Mouse (Mus musculus) forebrain, embryonic 10.5 days (tissue): ENCODE measurements at regions not wholly inside any gene's neighbourhood (a gene's known extent, or its start where the extent isn't known, plus 50 kb on each side); places are given as distances from the start of the nearest gene placed in this dataset.
A peak's percentile ranks its signal among the peaks of the same experiment; 100 is the strongest.

Experiments used
- DNase-seq: peaks from one replicate; pipeline ENCODE4 v3.0.0-alpha.2; 2017; ENCODE audit warnings: low spot score; ENCODE audit errors: extremely low spot score
- H3K27ac ChIP-seq: fragments of 300-500 bp; sonication (generic); 2 replicates; pipeline ENCODE4 v1.5.1; 2016; ENCODE audit warnings: mild to moderate bottlenecking
- H3K27me3 ChIP-seq: fragments of 300-500 bp; sonication (generic); 2 replicates; pipeline ENCODE4 v1.6.1; 2016; ENCODE audit warnings: mild to moderate bottlenecking; ENCODE audit not compliant: poor library complexity, severe bottlenecking
- H3K36me3 ChIP-seq: fragments of 300-500 bp; sonication (generic); replicated peaks from 2 replicates; pipeline ENCODE4 v1.6.1; 2016; ENCODE audit warnings: mild to moderate bottlenecking, moderate library complexity
- H3K4me1 ChIP-seq: fragments of 300-500 bp; sonication (generic); 2 replicates; pipeline ENCODE4 v1.6.1; 2016
- H3K4me3 ChIP-seq: fragments of 300-500 bp; sonication (generic); 2 replicates; pipeline ENCODE4 v1.5.1; 2016; ENCODE audit warnings: mild to moderate bottlenecking, moderate library complexity
- H3K9me3 ChIP-seq: fragments of 300-500 bp; sonication (generic); 2 replicates; pipeline ENCODE4 v1.6.1; 2016; ENCODE audit warnings: mild to moderate bottlenecking, moderate library complexity
- WGBS: fragments of 180-500 bp; shearing (Covaris S2); methylation state at CpG from one replicate; pipeline ENCODE4 v1.1.7; 2016; 5-methylcytosine and 5-hydroxymethylcytosine counted together

DNA sequence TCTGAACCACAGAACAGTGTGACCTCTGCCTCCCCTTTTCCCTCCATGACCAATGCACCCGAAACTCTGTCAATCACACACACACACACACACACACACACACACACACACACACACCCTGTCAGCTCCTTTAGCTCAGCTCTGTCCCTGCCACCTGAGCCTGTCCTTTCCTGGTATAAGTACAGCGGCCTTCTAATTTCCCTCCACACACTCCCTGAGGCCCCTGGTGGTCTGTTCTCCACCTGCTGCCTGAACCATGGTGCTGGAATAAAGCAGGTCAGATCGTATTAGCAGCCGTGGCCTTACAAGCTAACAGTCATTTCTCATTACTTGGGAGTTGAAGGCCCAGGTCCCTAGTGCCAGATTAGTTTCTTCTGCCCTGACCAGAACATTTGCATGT is 132.8 kb upstream of the Tle3 start:
- H3K27ac ChIP-seq = peak overlapping the region; percentile 73
- H3K4me3 ChIP-seq = no peak overlapping the region
- WGBS = 69% methylated on average over 4 of the region's 4 CpGs
- no peaks in the 10 kb centered on the region for H3K36me3 ChIP-seq
- peaks cover 72% of the 10 kb centered on the region for H3K4me1 ChIP-seq
- no peak for DNase-seq
- H3K9me3 ChIP-seq = no peaks in the 10 kb centered on the region
- peaks cover 60% of the 10 kb centered on the region for H3K27me3 ChIP-seq

DNA sequence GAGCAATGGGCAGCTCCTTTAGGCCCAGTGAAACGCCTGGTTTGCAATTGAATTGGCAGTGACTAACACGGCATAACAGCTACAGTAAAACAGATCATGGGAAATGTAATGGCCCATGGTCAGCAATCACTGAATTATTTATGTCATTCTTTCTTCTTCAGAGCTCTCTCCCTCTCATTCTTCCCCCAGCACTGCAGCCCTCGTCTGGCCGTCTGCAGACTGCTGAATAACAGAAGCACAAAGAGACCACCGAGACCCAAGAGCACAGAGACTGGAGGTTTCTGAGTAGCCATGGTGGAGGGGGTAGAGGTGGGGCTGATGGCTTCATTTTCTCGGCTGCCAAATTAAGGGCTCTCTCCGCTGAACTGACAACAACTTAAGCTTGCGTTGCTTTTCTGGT is 130.7 kb upstream of the Tle3 start:
- H3K27me3 ChIP-seq = peaks cover 54% of the 10 kb centered on the region
- H3K27ac ChIP-seq = peak overlapping the region; percentile 49
- DNase-seq = no peak

DNA sequence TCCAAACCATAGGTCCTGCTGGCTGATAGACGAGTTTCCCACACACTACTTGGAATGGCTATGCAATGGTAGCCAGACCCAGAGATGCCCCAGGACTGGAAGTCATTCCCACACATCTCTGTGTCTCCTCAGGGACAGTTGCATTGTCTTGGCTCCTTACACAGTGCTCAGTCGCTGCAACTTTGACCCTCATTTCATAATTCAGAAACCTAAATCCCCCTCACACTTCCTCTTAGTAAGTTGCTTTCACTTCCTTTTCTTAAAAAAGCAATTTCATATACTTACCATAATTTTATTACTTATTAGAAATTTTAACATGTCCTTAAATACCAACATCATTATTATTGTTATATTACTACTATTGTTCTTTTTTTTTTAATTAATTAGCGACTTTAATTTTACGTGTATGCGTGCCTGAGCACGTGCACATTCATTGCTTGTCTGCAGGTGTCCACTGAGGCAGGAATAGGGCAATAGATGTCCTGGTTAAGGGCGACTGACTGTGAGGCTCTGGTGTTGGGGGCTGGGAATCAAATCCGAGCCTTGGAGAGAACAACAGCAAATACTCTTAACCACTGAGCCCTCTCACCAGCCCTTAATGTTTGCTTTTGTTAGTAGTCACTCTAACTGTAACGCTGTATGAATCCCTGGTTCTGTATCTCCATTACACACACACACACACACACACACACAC is 129.9 kb upstream of the Tle3 start:
- H3K27ac ChIP-seq = no peak overlapping the region
- peaks cover 48% of the 10 kb centered on the region for H3K4me1 ChIP-seq

More for the DNA sequence above, 130.7 kb upstream of the Tle3 start:
- Histone ChIP-seq H3K4me1 (peaks cover 57% of the 10 kb centered on the region), H3K36me3 (no peaks in the 10 kb centered on the region), H3K4me3 (no peak overlapping the region), H3K9me3 (peaks cover 8% of the 10 kb centered on the region; the same call in 1 of the 2 replicates)
- 60% methylated on average over 8 of the region's 8 CpGs for WGBS

DNA sequence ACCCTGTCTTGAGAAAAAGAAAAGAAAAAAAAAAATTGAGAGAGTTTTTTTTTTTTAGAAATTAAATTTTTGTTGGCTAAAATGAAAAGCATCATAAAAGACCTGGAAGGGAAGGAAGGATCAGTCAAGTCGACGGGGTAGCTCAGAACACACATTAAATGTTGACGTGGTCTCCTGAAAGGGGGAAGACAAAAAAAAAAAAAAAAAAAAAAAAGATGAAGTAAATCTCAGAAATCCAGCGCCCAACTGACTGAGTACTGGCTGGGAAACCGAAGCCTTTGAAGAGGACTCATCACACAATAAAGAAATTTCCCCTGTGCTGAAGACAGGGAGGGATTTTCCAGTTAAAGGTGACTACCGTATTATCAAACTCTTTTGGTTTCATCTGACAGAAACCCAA is 128.9 kb upstream of the Tle3 start:
- peaks cover 8% of the 10 kb centered on the region; the same call in 1 of the 2 replicates for H3K9me3 ChIP-seq
- H3K27me3 ChIP-seq = peaks cover 38% of the 10 kb centered on the region
- H3K4me1 ChIP-seq = peaks cover 38% of the 10 kb centered on the region
- no peaks in the 10 kb centered on the region for H3K36me3 ChIP-seq
- WGBS = 65% methylated on average over 6 of the region's 6 CpGs
- no peak overlapping the region for H3K27ac ChIP-seq
- H3K4me3 ChIP-seq = no peak overlapping the region
- DNase-seq = no peak

More for the DNA sequence above, 129.9 kb upstream of the Tle3 start:
- Histone ChIP-seq H3K9me3 (peaks cover 8% of the 10 kb centered on the region; the same call in 1 of the 2 replicates), H3K36me3 (no peaks in the 10 kb centered on the region), H3K4me3 (no peak overlapping the region), H3K27me3 (peaks cover 48% of the 10 kb centered on the region)
- WGBS = 77% methylated on average over 9 of the region's 9 CpGs
- no peak for DNase-seq

DNA sequence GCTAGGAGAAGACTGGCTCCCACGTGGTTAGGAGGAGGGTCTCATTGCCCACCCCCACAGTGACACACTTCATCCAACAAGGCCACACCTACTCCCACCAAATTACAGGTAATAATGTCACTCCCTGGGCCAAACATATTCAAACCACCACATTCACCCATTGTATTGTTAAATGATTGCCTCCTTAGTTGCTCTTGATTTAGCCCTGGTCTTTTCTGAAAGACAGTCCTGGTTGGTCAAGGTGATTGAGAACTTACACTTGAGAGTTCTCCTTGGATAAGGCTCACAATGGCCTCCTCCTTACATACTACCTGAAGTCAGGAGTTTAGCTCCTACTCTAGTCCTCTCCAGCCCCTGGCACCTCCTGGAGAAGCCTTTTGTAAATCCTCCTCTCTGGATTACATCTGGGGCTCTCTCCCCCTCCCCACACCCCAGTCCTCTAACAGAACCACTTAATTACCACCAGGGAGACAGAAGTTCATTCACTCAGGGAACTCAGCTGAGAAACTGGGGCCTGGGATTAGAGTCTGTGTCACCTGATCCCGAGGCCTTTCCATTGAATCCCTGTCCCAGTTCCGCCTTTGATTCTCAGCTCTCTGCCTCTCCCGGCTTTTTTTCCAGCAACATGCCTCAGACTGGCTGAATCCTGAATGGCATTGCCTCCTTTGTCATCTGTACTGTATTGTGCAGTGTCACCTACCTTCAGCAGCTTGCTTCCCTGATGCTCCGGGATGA is 122.3 kb upstream of the Tle3 start:
- H3K27ac ChIP-seq = peak overlapping the region; percentile 77
- no peaks in the 10 kb centered on the region for H3K36me3 ChIP-seq
- peaks cover 30% of the 10 kb centered on the region for H3K4me1 ChIP-seq
- WGBS = 17% methylated on average over 5 of the region's 5 CpGs
- H3K9me3 ChIP-seq = peaks cover 6% of the 10 kb centered on the region; the same call in 1 of the 2 replicates
- no peak overlapping the region for H3K4me3 ChIP-seq
- H3K27me3 ChIP-seq = peaks cover 12% of the 10 kb centered on the region; the same call in 1 of the 2 replicates
- DNase-seq = peak; percentile 64

DNA sequence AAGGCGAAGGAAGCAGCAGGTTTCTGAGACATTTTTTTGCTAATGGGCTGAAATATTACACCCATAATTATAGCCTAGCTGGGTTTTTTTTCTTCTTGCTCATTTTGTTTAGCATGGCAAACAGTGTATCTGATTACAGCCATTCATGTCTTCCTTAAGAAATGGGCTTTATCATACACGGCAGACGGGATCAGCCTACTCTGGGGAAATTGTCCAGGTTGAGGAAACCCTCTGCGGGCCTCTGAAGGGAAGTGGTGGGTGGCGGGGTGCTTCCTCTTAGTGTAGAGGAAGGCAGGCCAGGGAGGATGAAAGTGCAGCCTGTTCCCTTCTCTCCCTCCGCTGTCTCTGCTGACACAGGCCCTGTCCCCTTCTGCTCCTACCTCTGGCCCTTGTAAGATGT is 120.6 kb upstream of the Tle3 start:
- Histone ChIP-seq H3K4me3 (no peak overlapping the region), H3K4me1 (peaks cover 30% of the 10 kb centered on the region), H3K36me3 (no peaks in the 10 kb centered on the region), H3K9me3 (no peaks in the 10 kb centered on the region), H3K27me3 (peaks cover 22% of the 10 kb centered on the region; the same call in 1 of the 2 replicates), H3K27ac (peak overlapping the region; percentile 68)
- WGBS = 71% methylated on average over 6 of the region's 6 CpGs
- DNase-seq = no peak

DNA sequence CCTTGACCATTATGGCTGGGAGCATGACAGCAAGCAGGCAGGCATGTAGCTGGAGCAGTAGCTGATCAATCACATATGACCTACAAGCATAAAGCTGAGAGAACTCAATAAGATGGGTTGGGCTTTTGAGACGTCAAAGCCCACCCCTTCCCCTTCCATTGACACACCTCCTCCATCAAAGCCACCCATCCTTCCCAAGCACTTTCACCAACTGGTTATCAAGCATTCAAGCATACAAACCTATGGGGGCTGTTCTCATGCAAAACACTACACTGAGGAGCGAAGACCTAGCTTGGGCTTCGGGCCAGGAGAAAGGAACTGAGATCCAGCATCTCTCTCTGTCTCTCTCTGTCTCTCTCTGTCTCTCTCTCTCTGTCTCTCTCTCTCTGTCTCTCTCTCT is 118.4 kb upstream of the Tle3 start:
- Histone ChIP-seq H3K36me3 (no peaks in the 10 kb centered on the region), H3K4me3 (no peak overlapping the region), H3K27me3 (peaks cover 34% of the 10 kb centered on the region), H3K9me3 (no peaks in the 10 kb centered on the region), H3K4me1 (peaks cover 36% of the 10 kb centered on the region), H3K27ac (no peak overlapping the region)
- 90% methylated on average over 3 of the region's 3 CpGs for WGBS
- DNase-seq = no peak

DNA sequence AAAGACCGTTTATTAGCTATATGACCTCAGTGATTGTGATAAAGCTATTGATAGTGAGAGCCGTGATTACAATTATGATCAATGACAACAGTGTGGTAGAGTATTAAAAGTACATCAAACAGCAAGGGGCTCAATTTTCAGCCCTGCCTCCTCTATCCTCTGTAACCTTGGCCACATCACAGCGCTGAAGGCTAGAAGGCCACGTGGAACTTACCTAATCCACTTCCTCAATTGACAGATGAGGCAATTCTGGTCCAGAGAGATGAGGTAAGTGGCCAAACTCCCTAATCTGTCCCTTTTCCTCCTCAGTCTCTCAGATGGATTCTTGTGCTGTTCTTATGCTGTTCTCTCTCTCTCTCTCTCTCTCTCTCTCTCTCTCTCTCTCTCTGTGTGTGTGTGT is 114.7 kb upstream of the Tle3 start:
- DNase-seq = no peak
- H3K4me3 ChIP-seq = no peak overlapping the region
- H3K4me1 ChIP-seq = peaks cover 46% of the 10 kb centered on the region
- no peaks in the 10 kb centered on the region for H3K36me3 ChIP-seq
- 85% methylated on average over 4 of the region's 4 CpGs for WGBS
- H3K27me3 ChIP-seq = peaks cover 61% of the 10 kb centered on the region
- H3K27ac ChIP-seq = no peak overlapping the region
- H3K9me3 ChIP-seq = no peaks in the 10 kb centered on the region

DNA sequence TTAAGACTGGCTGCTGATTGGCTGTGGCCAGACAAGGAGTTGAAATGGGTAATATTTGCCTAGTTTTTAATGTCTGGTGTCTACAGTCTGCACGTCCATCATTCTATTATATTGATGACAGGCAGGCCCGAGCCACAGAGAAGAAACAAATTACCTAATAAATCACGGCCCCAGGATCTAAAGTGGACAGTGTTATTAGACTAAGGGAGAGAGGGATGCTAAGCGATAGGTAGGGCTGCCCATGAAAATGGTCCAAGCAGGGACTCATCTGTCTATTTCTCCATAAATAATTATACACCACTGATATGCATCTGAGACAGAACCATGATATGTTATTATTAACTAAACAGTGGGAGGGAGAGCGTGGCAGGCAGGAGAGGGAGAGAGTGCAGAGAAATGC is 114.1 kb upstream of the Tle3 start:
- Histone ChIP-seq H3K4me3 (no peak overlapping the region), H3K4me1 (peaks cover 42% of the 10 kb centered on the region), H3K27me3 (peaks cover 62% of the 10 kb centered on the region), H3K36me3 (no peaks in the 10 kb centered on the region), H3K9me3 (no peaks in the 10 kb centered on the region), H3K27ac (no peak overlapping the region)
- no peak for DNase-seq
- WGBS = 86% methylated on average over 5 of the region's 5 CpGs

DNA sequence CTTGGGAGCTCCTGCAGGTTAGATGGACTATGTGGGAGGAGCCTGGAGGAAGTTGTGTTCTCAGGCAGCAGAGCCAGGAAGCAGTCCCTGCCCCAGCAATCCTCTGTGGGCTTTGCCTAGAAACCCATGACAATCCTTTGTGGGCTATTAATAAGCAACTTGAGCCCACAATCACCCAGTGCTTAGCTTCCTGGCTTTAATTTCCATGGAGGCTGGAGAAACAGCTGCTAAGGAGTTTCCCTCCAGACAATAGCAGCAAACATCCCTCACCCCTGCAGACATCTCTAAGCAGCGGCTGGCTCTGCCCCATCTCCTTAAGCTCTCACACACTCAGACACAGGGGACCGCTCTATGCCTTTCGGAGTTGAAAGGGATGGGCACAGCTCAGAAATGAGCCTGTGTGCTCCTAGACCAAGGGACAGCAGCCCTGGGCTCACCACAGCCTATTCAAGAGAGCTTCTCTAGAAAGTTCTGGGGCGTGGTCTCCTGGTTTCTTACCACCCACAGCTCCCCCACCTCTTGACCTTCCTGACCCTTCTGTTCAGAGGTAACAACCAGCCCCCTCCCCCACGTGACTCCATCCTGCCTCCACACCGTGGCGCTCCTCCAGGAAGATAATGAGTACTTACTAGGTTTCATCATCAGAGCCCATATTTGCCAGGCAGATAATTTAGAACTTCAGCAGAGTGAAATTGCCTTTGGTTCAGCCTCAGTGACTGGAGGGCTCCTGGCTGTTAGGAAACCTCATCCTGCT is 112.6 kb upstream of the Tle3 start:
- Histone ChIP-seq H3K27me3 (peaks cover 64% of the 10 kb centered on the region), H3K36me3 (no peaks in the 10 kb centered on the region), H3K4me1 (peaks cover 42% of the 10 kb centered on the region), H3K27ac (peak overlapping the region; percentile 79), H3K9me3 (peaks cover under 1% of the 10 kb centered on the region; the same call in 1 of the 2 replicates), H3K4me3 (no peak overlapping the region)
- DNase-seq = no peak
- 6% methylated on average over 7 of the region's 7 CpGs for WGBS

DNA sequence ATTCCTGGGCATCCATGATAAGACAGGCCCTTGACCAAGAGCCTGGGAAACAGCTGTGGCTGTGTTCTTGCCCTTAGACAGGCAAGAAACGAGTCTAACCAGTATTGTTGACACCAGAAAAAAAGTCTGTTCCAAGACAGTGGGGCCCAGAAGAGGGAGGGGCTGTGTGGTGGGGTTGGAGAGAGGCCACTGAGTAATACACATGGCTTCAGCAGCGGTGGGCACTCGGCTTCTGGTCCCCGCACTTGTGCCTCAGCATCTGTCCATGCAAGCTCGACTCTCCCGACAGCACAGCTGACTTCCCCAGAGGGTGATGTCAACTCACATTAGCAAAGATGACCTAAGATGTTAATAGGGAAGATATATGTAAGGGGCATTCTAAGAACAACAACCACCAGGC is 110.9 kb upstream of the Tle3 start:
- Histone ChIP-seq H3K4me1 (peaks cover 42% of the 10 kb centered on the region), H3K27me3 (peaks cover 53% of the 10 kb centered on the region), H3K27ac (no peak overlapping the region), H3K36me3 (no peaks in the 10 kb centered on the region), H3K4me3 (no peak overlapping the region), H3K9me3 (peaks cover 12% of the 10 kb centered on the region)
- 85% methylated on average over 6 of the region's 6 CpGs for WGBS
- no peak for DNase-seq

DNA sequence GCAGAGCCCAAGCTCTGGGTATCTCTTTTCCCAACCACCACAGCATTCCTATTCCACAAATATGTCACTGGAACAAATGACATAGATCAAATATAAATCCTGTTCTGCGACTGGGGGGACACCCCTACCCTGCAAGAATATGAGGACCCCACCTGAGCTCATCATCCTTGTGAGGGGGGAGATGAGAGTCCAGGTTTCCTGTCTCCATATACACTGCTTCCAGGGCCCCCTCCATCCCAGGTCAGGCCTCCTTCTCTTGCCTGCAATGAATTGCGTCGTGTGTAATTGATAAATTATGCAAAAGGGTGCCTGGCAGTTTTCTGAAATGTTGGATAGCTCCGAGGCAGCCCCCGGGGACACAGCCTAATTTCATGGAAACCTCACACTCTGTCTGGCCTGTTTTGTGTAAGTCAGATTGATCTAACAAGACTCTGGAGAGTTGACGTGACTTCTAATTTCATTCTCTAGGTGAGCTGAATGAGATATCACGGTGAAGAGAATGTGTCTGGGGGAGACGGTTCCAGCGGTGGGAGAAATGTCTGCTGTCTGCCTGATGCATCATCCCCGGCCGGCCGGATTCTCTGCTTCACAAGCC is 110.3 kb upstream of the Tle3 start:
- Histone ChIP-seq H3K4me1 (peaks cover 43% of the 10 kb centered on the region), H3K27ac (no peak overlapping the region), H3K9me3 (peaks cover 12% of the 10 kb centered on the region), H3K27me3 (peaks cover 53% of the 10 kb centered on the region), H3K36me3 (no peaks in the 10 kb centered on the region), H3K4me3 (no peak overlapping the region)
- DNase-seq = no peak
- 68% methylated on average over 12 of the region's 12 CpGs for WGBS
